Mouse (Mus musculus) induced T-regulatory cell, adult 2 months (primary cell): ENCODE data around the gene Gm29666.
A peak's percentile ranks its signal among the peaks of the same experiment; 100 is the strongest.

Experiments
- DNase-seq: peaks from one replicate; pipeline ENCODE4 v3.0.0-alpha.2; 2012; ENCODE audit warnings: low read depth

The Gm29666 gene

DNA sequence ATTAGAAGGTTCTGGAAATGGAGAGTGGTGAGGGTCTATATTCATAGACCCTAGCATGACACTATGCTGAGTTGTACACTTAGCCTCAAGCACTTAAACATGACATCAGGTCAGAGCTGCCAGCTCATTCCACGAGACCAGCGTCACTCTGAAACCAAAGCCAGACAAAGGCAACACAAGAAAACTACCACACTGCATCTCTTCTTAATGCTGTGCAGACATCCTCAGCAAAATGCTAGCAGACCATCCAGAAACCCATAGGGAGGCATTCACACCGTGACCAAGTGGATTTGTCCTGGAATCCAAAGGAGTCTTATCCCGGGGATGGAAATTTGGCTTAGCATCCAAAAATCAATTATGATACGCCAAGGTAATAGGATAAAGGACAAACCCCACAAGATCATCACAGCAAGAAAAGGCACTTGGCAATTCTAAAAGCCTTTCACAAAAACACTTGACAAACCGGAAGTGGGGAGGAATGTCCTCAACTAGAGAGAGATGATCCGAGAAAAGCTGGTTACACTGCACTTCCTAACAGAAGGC, 15.9 kb downstream of the Gm29666 start:
- DNase-seq: no peak

GRCm38 (mm10) chr15:84898077-84898476, 21.8 kb downstream of the Gm29666 start:
- DNase-seq: no peak

DNA sequence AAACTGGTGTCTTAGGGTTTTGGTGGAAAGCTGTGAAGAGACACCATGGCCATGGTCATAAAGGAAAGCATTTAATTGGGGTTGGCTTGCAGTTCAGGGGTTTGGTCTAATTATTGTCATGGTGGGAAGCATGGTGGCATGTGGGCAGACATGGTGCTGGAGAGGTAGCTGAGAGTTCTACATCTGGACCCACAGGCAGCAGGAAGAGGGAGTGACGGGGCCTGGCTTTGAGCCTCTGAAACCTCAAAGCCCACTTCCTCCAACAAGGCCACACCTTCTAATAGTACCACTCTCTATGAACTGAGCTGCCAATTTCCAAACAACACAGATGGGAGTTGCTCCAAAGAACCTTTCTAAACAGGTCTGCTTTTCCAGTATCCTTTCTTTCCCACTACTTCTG, 23.2 kb downstream of the Gm29666 start:
- peak; percentile 64 for DNase-seq

DNA sequence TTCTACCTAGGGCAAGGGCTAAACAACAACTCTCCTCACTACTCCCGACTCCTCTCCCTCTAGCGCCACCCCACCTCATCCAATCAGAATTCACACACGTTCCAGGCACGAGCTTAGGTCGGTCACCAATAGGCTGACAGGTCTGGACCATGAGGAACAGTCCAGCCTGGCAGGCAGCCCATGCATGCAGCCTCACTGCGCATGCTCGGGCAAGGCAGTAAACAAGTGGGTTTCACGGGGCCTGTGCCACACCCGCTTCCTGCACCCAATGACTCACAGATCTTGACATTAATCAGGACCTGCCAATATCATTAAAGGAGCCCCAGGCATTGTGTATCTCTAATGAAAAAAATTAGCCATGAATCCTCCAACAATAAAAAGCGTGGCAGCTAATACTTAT, 23.6 kb downstream of the Gm29666 start:
- DNase-seq: peak; percentile 60

DNA sequence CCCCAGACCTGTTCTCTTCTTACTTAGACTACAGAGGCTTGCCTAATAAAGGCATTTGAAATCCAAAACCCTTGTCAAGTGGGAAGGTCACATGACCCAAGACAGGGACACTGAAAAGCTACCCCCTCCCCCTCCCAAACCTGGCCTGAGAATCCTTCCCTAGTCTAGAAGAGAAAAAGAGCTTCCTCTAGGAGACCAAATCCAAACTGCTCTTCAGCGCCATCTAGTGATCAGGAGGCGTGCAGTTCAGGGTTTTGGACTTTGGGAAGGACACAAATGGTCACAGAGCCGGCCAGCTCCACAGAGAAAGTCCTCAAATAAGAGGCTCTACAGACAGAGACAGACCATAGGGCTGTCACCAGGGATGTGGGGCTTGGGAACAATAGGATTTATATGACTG, 28.2 kb downstream of the Gm29666 start:
- DNase-seq: peak; percentile 79

- no peak for DNase-seq
Measured at GRCm38 (mm10) chr15:84891246-84891645, 28.6 kb downstream of the Gm29666 start.

- no peak for DNase-seq
Measured at GRCm38 (mm10) chr15:84888066-84888465, 31.8 kb downstream of the Gm29666 start.

GRCm38 (mm10) chr15:84877029-84877815, 42.6 kb downstream of the Gm29666 start:
- DNase-seq: no peak

DNA sequence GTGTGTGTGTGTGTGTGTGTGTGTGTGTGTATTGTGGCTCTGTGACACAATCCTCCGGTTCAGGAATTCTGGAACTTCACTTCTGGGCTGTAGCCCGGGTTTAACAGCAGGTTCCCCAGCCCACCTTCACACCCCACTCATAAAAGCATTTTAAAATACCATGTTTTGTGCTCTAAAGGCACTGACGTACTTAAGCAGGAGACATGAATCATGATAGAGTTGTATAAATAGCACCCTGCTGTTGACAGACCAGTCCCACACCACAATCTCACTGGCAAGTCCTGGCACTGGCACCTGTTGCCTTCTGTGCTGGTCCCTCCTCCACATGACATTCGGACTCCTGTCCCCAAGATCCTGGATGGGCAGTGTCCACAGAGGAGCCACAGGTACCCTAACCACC, 46.0 kb downstream of the Gm29666 start:
- DNase-seq: no peak

DNA sequence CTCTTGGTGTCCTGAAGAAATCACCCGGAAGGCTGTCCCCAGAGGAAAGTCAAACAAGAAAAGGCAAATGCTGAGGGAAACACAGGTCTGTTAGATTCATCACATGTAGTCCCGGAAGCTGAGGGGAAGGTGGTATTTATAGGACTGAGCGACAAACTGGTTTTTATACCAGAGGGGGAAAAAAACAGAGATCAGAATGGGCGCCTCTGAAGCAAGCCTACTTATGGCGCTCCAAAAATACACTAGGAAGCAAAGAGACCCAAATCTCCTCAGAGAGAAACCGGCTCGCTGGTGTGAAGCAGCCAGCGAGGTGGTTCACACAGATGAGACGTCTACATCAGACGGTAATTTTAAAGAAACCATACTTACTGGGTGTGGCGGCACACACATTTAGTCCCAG, 46.8 kb downstream of the Gm29666 start:
- DNase-seq: no peak

DNA sequence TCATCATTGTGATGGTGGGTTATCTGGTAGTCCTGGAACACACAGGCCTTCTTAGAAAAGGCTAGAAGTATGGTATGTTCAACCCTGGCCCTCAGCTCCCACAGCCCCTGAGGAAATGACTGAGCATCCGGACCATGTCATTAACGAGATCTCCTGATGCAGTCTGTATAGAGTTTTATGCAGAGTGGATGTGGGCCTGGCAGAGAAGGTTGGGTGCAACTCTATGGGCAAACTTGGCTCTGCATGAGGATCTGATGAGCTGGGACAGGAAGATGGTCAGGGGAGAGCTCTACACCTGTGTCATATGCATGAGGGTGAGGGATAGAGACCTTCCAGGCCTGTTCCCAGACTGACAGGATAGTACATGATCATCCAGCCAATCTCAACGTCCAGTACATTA, 48.0 kb downstream of the Gm29666 start:
- no peak for DNase-seq

DNA sequence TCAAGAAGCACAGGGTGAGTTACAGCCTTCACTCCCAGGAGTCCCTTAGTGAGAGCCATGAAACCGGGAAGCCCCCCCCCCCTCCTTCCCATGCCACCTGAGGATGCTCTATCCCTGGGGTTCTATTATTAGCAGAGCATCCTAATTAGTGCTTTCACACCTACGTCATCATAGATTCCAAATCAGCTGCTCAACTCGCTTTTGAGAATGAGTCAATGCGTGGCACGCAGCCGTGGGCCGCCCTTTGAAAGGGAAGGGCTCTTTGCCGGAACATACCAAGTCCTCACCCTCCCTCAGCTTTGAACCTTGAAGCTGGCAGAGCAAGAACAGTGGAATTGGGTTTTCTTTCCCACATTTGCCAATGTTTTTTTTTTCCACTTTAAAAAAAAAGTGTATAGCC, 57.9 kb downstream of the Gm29666 start:
- DNase-seq: no peak
